ENCODE assay signal across 16 mouse cellular contexts in genomic region chr19:34803396-34803795, GRCm38 (mm10).
"Had no signal": no experiment of that assay in that cellular context is flagged by ENCODE, and none has a peak within 500 bp of the region (broad histone marks: within the 10 kb centered on the region; RNA-seq: fewer than 3 reads in every experiment).

No protein-coding gene starts in this region.

- DNase-seq: retina, postnatal 1 day; right cerebral cortex, adult 18-20 months; right cerebral cortex, postnatal 14 days; right cerebral cortex, postnatal 25 days; right cerebral cortex, postnatal 4 days; spleen, adult 18-20 months; thymus, adult 18-20 months; thymus, adult 2 months; thymus, postnatal 14 days; thymus, postnatal 25 days; thymus, postnatal 36 days; thymus, postnatal 4 days had no signal

- H3K27ac ChIP-seq: neural tube, embryonic 13.5 days; neural tube, embryonic 15.5 days; stomach, embryonic 15.5 days; stomach, postnatal 0 days had no signal

- H3K9ac ChIP-seq: neural tube, embryonic 13.5 days; neural tube, embryonic 15.5 days; stomach, embryonic 15.5 days had no signal

- H3K4me3 ChIP-seq: neural tube, embryonic 13.5 days; neural tube, embryonic 15.5 days; stomach, embryonic 15.5 days had no signal

- H3K36me3 ChIP-seq: neural tube, embryonic 13.5 days; neural tube, embryonic 15.5 days; stomach, embryonic 15.5 days had no signal

- H3K4me2 ChIP-seq: neural tube, embryonic 13.5 days; neural tube, embryonic 15.5 days; stomach, embryonic 15.5 days had no signal

- H3K9me3 ChIP-seq: neural tube, embryonic 13.5 days; neural tube, embryonic 15.5 days; stomach, embryonic 15.5 days had no signal

- H3K27me3 ChIP-seq: neural tube, embryonic 13.5 days; neural tube, embryonic 15.5 days; stomach, embryonic 15.5 days had no signal

- H3K4me1 ChIP-seq: neural tube, embryonic 13.5 days; neural tube, embryonic 15.5 days; stomach, embryonic 15.5 days had no signal
